Mouse (Mus musculus): ENCODE measurements at regions not wholly inside any gene's neighbourhood (a gene's known extent, or its start where the extent isn't known, plus 50 kb on each side); places are given as distances from the start of the nearest gene placed in this dataset.

DNA sequence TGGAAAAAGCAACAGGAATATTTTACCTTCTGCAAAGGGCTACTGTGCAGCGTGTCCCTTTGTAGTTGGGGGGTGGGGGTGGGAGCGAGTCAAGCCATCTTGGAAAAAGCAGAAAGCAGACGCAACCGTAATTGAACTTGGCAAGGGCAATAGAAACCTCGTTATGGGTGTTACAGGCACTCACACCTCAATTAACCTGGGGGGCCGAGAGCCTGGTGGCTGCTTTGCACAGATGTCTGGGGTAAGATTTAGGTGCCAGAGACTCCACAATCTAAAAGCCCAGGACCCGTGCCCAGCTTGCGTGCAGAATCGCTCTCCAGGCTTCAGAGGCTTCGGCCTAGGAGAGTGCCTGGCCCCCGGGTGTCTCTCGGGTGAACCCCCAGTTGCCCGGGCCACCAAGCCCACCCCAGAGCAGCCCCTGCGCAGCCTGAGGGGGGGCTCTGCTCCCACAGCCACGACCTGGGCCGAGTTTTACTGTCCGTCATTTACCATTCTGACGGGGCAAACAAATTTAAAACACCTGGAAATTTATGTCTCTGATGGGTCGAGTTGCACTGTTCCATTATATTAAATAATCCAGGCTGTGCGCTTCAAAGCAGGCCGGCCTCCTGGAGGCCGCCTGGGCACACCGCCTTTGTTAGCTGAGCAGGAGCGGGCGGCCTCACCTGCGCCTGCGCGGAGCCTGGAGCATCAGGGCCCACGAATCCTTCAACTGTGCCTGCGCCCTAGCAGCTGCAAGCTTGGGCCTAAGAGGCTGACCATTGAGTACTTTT, 212.4 kb downstream of the Srbd1 start:
- H3K4me3 ChIP-seq (replicated peaks), result no peak overlapping the region
- no peaks in the 10 kb centered on the region for H3K36me3 ChIP-seq (ENCODE audit: control insufficient read depth)
- TF ChIP-seq GATA1 (IDR thresholded peaks at IDR 0.05; ENCODE audit: low read length) (no peak), TAL1 (IDR thresholded peaks at IDR 0.05; ENCODE audit: low read length) (no peak)

DNA sequence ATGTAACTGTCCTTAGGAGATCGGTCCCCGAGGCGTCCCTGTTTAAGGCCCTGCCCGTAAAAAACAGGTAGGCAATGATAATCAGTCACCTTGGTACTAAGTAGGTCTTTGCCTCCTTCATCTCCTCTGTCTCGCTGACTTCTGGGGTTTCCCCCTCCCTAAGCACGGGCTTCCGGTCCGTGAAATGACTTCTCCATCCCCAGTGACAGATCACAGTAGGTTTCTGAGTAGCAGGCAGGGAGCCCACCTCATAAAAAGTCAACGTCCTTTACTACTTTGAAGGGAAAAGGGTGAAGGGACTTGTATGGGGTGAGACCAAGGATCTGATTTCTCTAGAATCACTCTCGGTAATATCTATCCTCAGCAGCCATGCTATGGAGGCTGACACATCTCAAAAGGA, 213.0 kb downstream of the Srbd1 start:
- Histone ChIP-seq H3K4me3 (replicated peaks) (no peak overlapping the region), H3K4me1 (ENCODE audit: control insufficient read depth) (no peaks in the 10 kb centered on the region), H3K27me3 (ENCODE audit: control insufficient read depth) (no peaks in the 10 kb centered on the region), H3K36me3 (ENCODE audit: control insufficient read depth) (no peaks in the 10 kb centered on the region), H3K9me3 (ENCODE audit: control insufficient read depth, low read length) (peaks cover under 1% of the 10 kb centered on the region)
- TF ChIP-seq TAL1 (IDR thresholded peaks at IDR 0.05; ENCODE audit: low read length), result no peak
- no peak for TF ChIP-seq GATA1 (IDR thresholded peaks at IDR 0.05; ENCODE audit: low read length)

More for the DNA sequence above, 212.4 kb downstream of the Srbd1 start:
- H3K9me3 ChIP-seq (ENCODE audit: control insufficient read depth, low read length), result peaks cover 6% of the 10 kb centered on the region
- H3K4me1 ChIP-seq (ENCODE audit: control insufficient read depth), result no peaks in the 10 kb centered on the region
- no peaks in the 10 kb centered on the region for H3K27me3 ChIP-seq (ENCODE audit: control insufficient read depth)

DNA sequence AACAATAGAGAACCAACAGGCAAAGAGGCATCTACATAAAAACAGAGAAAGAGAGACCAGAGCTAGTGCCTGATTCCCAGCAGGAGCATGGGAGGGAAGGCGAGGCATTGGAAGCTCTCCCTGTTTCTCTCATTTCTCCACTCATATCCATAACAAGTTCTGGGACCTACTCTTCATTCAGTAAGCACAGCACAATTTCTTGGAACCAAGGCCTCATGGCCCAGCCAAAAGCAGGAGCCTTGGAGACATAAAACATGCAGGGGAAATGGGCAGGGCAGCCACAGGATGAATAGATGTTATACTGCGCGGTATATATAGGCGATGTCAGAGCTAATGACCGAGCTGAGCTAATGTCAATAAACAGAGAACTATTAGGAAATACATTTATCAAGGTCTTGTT, 214.2 kb downstream of the Srbd1 start:
- Histone ChIP-seq H3K36me3 (ENCODE audit: control insufficient read depth) (no peaks in the 10 kb centered on the region), H3K27me3 (ENCODE audit: control insufficient read depth) (no peaks in the 10 kb centered on the region), H3K4me1 (ENCODE audit: control insufficient read depth) (no peaks in the 10 kb centered on the region), H3K4me3 (replicated peaks) (no peak overlapping the region), H3K9me3 (ENCODE audit: control insufficient read depth, low read length) (no peaks in the 10 kb centered on the region)
- TF ChIP-seq TAL1 (IDR thresholded peaks at IDR 0.05; ENCODE audit: low read length), result no peak
- no peak for TF ChIP-seq GATA1 (IDR thresholded peaks at IDR 0.05; ENCODE audit: low read length)

DNA sequence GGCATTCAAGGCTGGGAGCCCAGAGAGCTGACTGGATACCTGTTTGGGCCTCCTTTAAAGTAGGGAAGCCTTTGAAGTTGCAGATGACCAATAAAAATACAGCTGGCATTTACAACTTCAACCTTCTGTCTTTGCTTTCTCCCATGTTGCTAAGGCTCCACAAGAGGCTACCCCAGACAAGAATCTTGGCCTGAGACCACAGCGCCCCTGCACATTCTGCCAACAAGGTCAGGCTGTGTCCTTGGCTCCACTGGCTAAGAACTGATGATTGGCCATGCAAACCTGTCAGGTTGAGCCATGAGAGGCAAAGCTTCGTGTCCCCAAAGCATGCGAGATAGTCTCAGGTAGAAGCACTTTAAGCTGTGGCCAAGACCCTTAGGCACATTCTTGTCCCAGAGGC, 214.6 kb downstream of the Srbd1 start:
- no peak overlapping the region for H3K4me3 ChIP-seq (replicated peaks)
- no peaks in the 10 kb centered on the region for H3K4me1 ChIP-seq (ENCODE audit: control insufficient read depth)
- TF ChIP-seq GATA1 (IDR thresholded peaks at IDR 0.05; ENCODE audit: low read length), result no peak
- no peak for TF ChIP-seq TAL1 (IDR thresholded peaks at IDR 0.05; ENCODE audit: low read length)
- no peaks in the 10 kb centered on the region for H3K36me3 ChIP-seq (ENCODE audit: control insufficient read depth)
- no peaks in the 10 kb centered on the region for H3K27me3 ChIP-seq (ENCODE audit: control insufficient read depth)
- H3K9me3 ChIP-seq (ENCODE audit: control insufficient read depth, low read length), result no peaks in the 10 kb centered on the region

DNA sequence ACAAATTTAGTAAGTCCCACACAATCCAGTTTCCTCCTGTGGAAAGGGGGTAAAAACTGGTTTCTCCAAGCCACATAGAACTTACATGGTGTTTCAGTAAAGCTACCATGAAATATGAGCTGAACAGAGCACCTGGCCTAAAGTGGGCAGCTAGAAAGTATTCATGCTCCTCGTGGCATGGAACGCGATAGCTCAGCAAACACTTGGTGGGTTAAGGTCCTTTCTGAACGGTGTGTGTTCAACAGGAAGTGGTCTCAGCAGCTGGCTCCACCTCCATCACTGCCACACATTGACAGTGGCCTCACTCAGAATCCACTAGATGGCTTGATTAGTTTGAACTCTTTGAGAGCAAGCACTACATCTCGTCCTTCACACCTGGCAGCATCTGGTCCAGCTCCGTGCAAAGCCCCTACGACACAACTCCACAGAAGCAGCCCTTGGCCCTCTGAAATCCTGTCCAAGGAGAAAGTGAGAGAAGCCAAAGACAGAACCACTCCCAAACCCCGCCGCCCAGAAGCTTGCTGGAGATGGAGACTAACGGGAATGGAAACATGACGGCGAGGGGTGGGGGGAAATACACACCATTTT, 215.2 kb downstream of the Srbd1 start:
- no peak for TF ChIP-seq TAL1 (IDR thresholded peaks at IDR 0.05; ENCODE audit: low read length)
- TF ChIP-seq GATA1 (IDR thresholded peaks at IDR 0.05; ENCODE audit: low read length), result no peak
- H3K9me3 ChIP-seq (ENCODE audit: control insufficient read depth, low read length), result no peaks in the 10 kb centered on the region
- no peaks in the 10 kb centered on the region for H3K4me1 ChIP-seq (ENCODE audit: control insufficient read depth)
- no peaks in the 10 kb centered on the region for H3K27me3 ChIP-seq (ENCODE audit: control insufficient read depth)
- H3K4me3 ChIP-seq (replicated peaks), result no peak overlapping the region
- H3K36me3 ChIP-seq (ENCODE audit: control insufficient read depth), result no peaks in the 10 kb centered on the region

DNA sequence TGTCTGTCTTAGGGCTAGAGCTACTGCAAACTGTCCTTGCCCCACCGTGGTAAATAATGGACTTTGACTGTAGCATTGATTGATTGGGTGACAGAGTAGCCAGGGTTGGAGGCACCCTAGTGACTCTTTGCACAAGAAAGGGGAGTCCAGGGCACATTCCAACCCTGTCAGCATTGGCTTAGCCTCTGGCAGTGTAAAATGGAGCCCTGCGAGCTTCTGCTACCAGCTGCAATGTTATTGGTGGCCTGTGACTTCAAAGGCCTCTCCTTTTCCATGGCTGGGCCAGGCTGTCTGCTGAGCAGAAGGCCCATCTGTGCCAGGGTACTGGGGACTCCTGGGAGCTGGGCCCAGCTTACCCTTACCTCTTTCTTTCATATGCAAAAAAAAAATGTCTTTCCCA, 216.4 kb downstream of the Srbd1 start:
- Histone ChIP-seq H3K27me3 (ENCODE audit: control insufficient read depth) (no peaks in the 10 kb centered on the region), H3K4me3 (replicated peaks) (no peak overlapping the region), H3K36me3 (ENCODE audit: control insufficient read depth) (no peaks in the 10 kb centered on the region), H3K9me3 (ENCODE audit: control insufficient read depth, low read length) (no peaks in the 10 kb centered on the region), H3K4me1 (ENCODE audit: control insufficient read depth) (no peaks in the 10 kb centered on the region)
- TF ChIP-seq GATA1 (IDR thresholded peaks at IDR 0.05; ENCODE audit: low read length), result no peak

GRCm38 (mm10) chr17:85927261-85927660, 217.7 kb downstream of the Srbd1 start:
- H3K27me3 ChIP-seq (ENCODE audit: control insufficient read depth), result no peaks in the 10 kb centered on the region
- TF ChIP-seq TAL1 (IDR thresholded peaks at IDR 0.05; ENCODE audit: low read length) (no peak), GATA1 (IDR thresholded peaks at IDR 0.05; ENCODE audit: low read length) (no peak)
- H3K4me1 ChIP-seq (ENCODE audit: control insufficient read depth), result no peaks in the 10 kb centered on the region
- no peaks in the 10 kb centered on the region for H3K9me3 ChIP-seq (ENCODE audit: control insufficient read depth, low read length)
- H3K4me3 ChIP-seq (replicated peaks), result peak overlapping the region; percentile 23
- no peaks in the 10 kb centered on the region for H3K36me3 ChIP-seq (ENCODE audit: control insufficient read depth)

DNA sequence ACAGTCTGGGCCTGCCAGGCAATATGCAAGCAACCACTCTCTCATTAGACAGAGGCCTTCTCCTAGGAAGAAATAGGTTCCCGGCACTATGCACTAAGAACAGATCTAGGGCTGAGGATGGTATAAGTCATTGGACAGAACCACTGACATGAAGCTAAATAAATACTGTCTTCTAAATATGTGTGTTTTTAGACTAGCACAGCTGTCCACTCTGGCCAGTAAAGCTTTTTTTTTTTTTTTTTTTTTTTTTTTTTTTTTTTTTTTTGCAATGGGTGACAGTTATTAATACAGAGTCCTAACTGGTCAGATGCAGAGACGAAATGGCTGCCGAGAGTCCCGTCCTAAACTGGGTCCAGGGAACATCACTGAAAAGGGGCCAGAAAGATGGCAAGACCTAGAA, 218.9 kb downstream of the Srbd1 start:
- Histone ChIP-seq H3K36me3 (ENCODE audit: control insufficient read depth) (no peaks in the 10 kb centered on the region), H3K4me1 (ENCODE audit: control insufficient read depth) (no peaks in the 10 kb centered on the region), H3K4me3 (replicated peaks) (no peak overlapping the region), H3K9me3 (ENCODE audit: control insufficient read depth, low read length) (no peaks in the 10 kb centered on the region), H3K27me3 (ENCODE audit: control insufficient read depth) (no peaks in the 10 kb centered on the region)
- TF ChIP-seq GATA1 (IDR thresholded peaks at IDR 0.05; ENCODE audit: low read length), result no peak
- no peak for TF ChIP-seq TAL1 (IDR thresholded peaks at IDR 0.05; ENCODE audit: low read length)

DNA sequence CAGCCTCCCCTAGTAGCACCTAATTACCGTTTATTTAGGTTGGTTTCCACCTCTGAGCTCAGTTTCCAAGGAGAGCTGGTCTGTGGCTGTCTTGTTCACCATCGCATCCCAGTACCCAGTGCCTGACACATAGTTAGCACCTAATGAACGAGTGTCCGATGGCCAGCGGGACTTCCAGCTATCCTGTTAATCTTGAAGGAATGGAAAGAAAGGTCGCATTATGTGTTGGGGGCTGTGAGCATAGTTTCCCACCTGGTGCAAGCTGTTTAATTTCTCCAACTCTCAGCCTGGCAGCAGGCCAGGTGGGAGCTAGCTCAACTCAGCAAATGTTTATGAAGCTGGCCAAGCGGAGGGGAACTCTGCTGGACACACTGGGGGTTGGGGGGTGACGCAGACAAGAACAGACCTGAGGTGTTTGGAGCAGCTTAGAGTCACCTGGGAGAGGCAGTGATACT, 223.7 kb downstream of the Srbd1 start:
- Histone ChIP-seq H3K27me3 (ENCODE audit: control insufficient read depth) (no peaks in the 10 kb centered on the region; the same call in 1 of the 2 replicates), H3K9me3 (ENCODE audit: control insufficient read depth, low read length) (no peaks in the 10 kb centered on the region), H3K4me1 (ENCODE audit: control insufficient read depth) (no peaks in the 10 kb centered on the region), H3K36me3 (ENCODE audit: control insufficient read depth) (no peaks in the 10 kb centered on the region; the same call in 1 of the 2 replicates), H3K4me3 (replicated peaks) (no peak overlapping the region)
- no peak for TF ChIP-seq TAL1 (IDR thresholded peaks at IDR 0.05; ENCODE audit: low read length)
- no peak for TF ChIP-seq GATA1 (IDR thresholded peaks at IDR 0.05; ENCODE audit: low read length)

All from erythroblast, embryonic 14.5 days (primary cell).